Mouse (Mus musculus): ENCODE results near the gene Gng7.

DNA sequence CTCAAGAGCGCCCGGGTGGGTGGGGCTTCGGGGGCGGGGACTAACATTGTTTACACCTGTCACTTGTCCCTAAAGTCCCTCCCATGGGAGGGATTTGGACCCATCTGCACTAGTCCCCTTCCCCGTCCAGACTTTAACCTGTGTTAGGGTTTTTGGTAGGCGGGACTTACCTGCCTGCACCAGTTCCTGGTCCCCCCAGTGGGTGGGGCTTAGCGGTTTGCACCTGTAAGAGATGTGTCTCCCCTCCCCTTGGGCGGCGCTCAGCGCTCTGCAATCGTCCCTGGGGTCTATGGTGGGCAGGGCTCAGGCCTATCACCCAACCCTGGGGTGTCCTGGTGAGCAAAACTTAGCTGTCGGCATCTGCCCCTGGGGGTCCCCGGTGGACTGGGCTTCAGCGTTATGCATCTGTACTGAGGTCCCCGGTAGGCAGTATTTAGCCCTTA is 97.4 kb downstream of the Gng7 start:
- TF ChIP-seq EP300 (IDR thresholded peaks at IDR 0.05; ENCODE audit: low read depth) (no peak), CTCF (IDR thresholded peaks at IDR 0.05; ENCODE audit: low read depth) (no peak)
